Mouse (Mus musculus): ENCODE measurements around the gene Chst15.

The Chst15 gene

GRCm38 (mm10) chr7:132211920-132212701, 104.9 kb downstream of the Chst15 start:
- TF ChIP-seq GATA4 (IDR thresholded peaks at IDR 0.05; ENCODE audit: insufficient replicate concordance, low read length): no peak

GRCm38 (mm10) chr7:132210616-132211015, 106.4 kb downstream of the Chst15 start:
- TF ChIP-seq GATA4 (IDR thresholded peaks at IDR 0.05; ENCODE audit: insufficient replicate concordance, low read length): no peak

DNA sequence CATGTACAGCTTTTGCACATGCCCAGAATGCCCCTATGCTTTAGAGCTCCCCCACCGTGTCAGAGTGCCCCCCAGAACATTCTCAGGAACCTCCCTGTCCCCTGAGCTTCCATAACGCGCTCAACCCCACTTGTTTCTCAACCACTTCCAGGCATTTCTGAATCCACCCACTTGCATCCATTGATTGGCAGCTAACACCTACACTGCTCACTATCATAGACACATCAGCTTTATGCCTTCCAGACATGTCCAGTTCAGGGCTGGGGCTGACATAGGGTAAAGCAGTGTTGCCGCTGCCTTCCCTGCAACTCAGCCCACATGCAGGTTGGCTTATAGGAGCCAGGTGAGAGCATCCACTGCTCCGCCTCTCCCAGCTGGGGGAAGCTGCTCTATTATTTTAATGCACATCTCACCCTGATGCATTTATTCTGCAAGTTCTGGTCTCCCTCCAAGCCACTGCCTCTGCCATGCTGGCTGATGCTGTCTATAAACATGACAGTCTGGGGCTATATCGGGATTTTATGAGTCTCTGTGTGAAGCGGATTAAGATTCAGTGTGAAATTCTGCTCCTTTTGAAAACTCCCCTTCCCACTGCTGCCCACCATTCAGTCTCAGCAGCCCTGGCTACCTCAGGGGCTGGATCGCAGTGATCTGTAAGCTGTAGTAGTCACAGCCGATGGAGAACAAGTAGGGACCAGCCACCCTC, 107.9 kb downstream of the Chst15 start:
- TF ChIP-seq GATA4 (IDR thresholded peaks at IDR 0.05; ENCODE audit: insufficient replicate concordance, low read length): no peak

GRCm38 (mm10) chr7:132204073-132204612, 112.9 kb downstream of the Chst15 start:
- no peak for TF ChIP-seq GATA4 (IDR thresholded peaks at IDR 0.05; ENCODE audit: insufficient replicate concordance, low read length)

- TF ChIP-seq GATA4 (IDR thresholded peaks at IDR 0.05; ENCODE audit: insufficient replicate concordance, low read length): no peak
These were observed 117.3 kb downstream of the Chst15 start for GRCm38 (mm10) chr7:132199686-132200085.

- TF ChIP-seq GATA4 (IDR thresholded peaks at IDR 0.05; ENCODE audit: insufficient replicate concordance, low read length): no peak
These were observed 118.2 kb downstream of the Chst15 start for GRCm38 (mm10) chr7:132198806-132199205.

DNA sequence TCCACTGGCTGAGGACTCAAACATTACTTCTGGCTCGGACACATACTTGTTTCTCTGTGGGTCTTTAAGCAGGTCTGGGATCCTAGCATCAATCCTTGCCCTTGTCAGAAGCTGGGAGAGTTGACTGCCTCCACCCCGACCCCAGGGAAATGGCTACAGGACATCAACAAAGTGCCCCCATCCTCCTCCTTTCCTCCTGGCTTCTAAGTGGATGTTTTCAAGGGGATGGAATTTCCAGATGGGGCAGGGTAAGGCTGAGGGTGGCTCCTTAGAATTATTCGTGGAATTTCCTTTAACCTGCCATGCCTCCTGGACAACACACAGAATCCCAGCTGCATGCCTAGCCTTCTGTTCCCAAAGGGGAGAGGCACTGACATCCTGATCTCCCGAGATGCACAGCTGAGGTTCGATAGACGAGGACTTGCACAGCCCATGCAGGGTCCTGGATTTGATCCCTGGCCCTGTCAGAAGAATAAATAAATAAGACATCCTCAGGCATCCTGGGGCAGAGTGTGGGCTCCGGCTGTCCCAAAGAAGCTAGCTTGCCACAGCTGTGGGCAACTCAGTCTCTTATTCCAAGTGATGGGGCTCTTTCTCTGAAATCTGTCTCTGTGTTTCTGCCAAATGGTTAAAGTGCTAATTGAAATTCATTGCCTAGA, 119.1 kb downstream of the Chst15 start:
- no peak for TF ChIP-seq GATA4 (IDR thresholded peaks at IDR 0.05; ENCODE audit: insufficient replicate concordance, low read length)

- TF ChIP-seq GATA4 (IDR thresholded peaks at IDR 0.05; ENCODE audit: insufficient replicate concordance, low read length): no peak
These were observed 120.4 kb downstream of the Chst15 start for GRCm38 (mm10) chr7:132196581-132196980.

- TF ChIP-seq GATA4 (IDR thresholded peaks at IDR 0.05; ENCODE audit: insufficient replicate concordance, low read length): no peak
These were observed 123.4 kb downstream of the Chst15 start for GRCm38 (mm10) chr7:132193606-132194005.

GRCm38 (mm10) chr7:132187456-132187855, 129.6 kb downstream of the Chst15 start:
- no peak for TF ChIP-seq GATA4 (IDR thresholded peaks at IDR 0.05; ENCODE audit: insufficient replicate concordance, low read length)

Data from liver, adult (tissue).